Mouse (Mus musculus) G1E (cell line): Measurements from ENCODE around the gene Ptcra. TPM values are rescaled to one million over a fixed set of nuclear protein-coding genes. Genes with fewer than 3 reads are reported as not detected.

Experiments
- ATAC-seq: 2 replicates; pipeline ENCODE4 v1.8.0; 2016; ENCODE audit warnings: mild to moderate bottlenecking; ENCODE audit not compliant: insufficient number of reproducible peaks, poor library complexity, low FRiP score, severe bottlenecking; ENCODE audit errors: extremely low read depth
- DNase-seq: peaks from one replicate; pipeline ENCODE4 v3.0.0; 2012; ENCODE audit warnings: low spot score
- H3K27me3 ChIP-seq: 2 replicates; pipeline ENCODE4 v1.6.1; 2012; ENCODE audit warnings: mild to moderate bottlenecking, low read length, inconsistent platforms; ENCODE audit not compliant: insufficient read depth
- H3K36me3 ChIP-seq: replicated peaks from 2 replicates; pipeline ENCODE3; 2012; ENCODE audit warnings: mild to moderate bottlenecking, inconsistent platforms
- H3K4me1 ChIP-seq: 2 replicates; pipeline ENCODE4 v1.6.1; 2012; ENCODE audit warnings: low read depth, low read length, inconsistent platforms, mixed read lengths; ENCODE audit not compliant: insufficient read depth
- H3K4me3 ChIP-seq: 2 replicates; pipeline ENCODE4 v1.5.1; 2012; ENCODE audit warnings: low read depth, mild to moderate bottlenecking, inconsistent platforms, low read length, moderate library complexity, mixed read lengths
- H3K9me3 ChIP-seq: replicated peaks from 2 replicates; pipeline ENCODE4 v1.6.1; 2012; ENCODE audit warnings: inconsistent platforms
- CTCF ChIP-seq: IDR thresholded peaks from 2 replicates; pipeline ENCODE4 v1.5.1; 2012; ENCODE audit warnings: low read depth, low read length, inconsistent platforms, mixed read lengths
- GATA1 ChIP-seq: IDR thresholded peaks from 2 replicates; pipeline ENCODE4 v1.6.1; 2012; ENCODE audit warnings: borderline replicate concordance, low read length, inconsistent platforms, mixed read lengths
- GATA2 ChIP-seq: IDR thresholded peaks from 2 replicates; pipeline ENCODE4 v1.6.1; 2012; ENCODE audit warnings: low read depth, low read length, inconsistent platforms, borderline replicate concordance
- POLR2AphosphoS5 ChIP-seq: IDR thresholded peaks from 2 replicates; pipeline ENCODE4 v1.6.1; 2012; ENCODE audit warnings: low read depth, low read length, inconsistent platforms; ENCODE audit not compliant: insufficient replicate concordance
- TAL1 ChIP-seq: conservative IDR thresholded peaks from 2 replicates; pipeline ENCODE4 v1.6.1; 2012; ENCODE audit warnings: low read depth, low read length, inconsistent platforms, mixed read lengths
- polyA plus RNA-seq: library from polyadenylated mRNA; stranded (reverse); fragments of >175 nt; gene quantifications from 2 replicates; pipeline ENCODE4 v1.2.3, GENCODE M21; 2012
- total RNA-seq, 2 experiments: library from RNA; stranded (forward) in 1 of 2; stranded (reverse) in 1 of 2; fragments of 200-1000 nt in 1 of 2; fragments of >200 nt in 1 of 2; fragmentation: Nextera tagmentation in 1 of 2; gene quantifications; 2 replicates each; pipeline ENCODE4 v1.2.3; 2014 to 2017

Ptcra gene
- total and polyA plus RNA-seq, 3 experiments: 0.07 to 0.27 TPM; not detected in 1

- H3K4me3 ChIP-seq: no peak overlapping the region
- H3K9me3 ChIP-seq: no peaks in the 10 kb centered on the region
- H3K27me3 ChIP-seq: no peaks in the 10 kb centered on the region
- peaks cover 94% of the 10 kb centered on the region for H3K36me3 ChIP-seq
- DNase-seq (no peak), ATAC-seq (no peak)
- TF ChIP-seq TAL1 (no peak), CTCF (no peak), GATA2 (no peak), POLR2AphosphoS5 (no peak), GATA1 (no peak)
- H3K4me1 ChIP-seq: 0 out of 2 replicates have a peak, but pooled peaks cover 3% of the 10 kb centered on the region
These were observed 42.4 kb downstream of the Ptcra start for GRCm38 (mm10) chr17:46721077-46721476.

GRCm38 (mm10) chr17:46714756-46715481 is 48.6 kb downstream of the Ptcra start:
- Histone ChIP-seq H3K4me3 (no peak overlapping the region), H3K27me3 (no peaks in the 10 kb centered on the region), H3K36me3 (peaks cover 62% of the 10 kb centered on the region), H3K4me1 (peaks cover 39% of the 10 kb centered on the region), H3K9me3 (no peaks in the 10 kb centered on the region)
- ATAC-seq (no peak), DNase-seq (peak; percentile 47)
- TF ChIP-seq GATA1 (no peak), CTCF (peak; percentile 62)

GRCm38 (mm10) chr17:46713849-46714248 is 49.7 kb downstream of the Ptcra start:
- H3K36me3 ChIP-seq: peaks cover 53% of the 10 kb centered on the region
- ATAC-seq (no peak), DNase-seq (no peak)
- H3K4me3 ChIP-seq: no peak overlapping the region
- peaks cover 39% of the 10 kb centered on the region for H3K4me1 ChIP-seq
- H3K9me3 ChIP-seq: 0 out of 2 replicates have a peak, but pooled peaks cover 1% of the 10 kb centered on the region
- no peaks in the 10 kb centered on the region for H3K27me3 ChIP-seq
- TF ChIP-seq CTCF (no peak), POLR2AphosphoS5 (no peak), TAL1 (no peak), GATA2 (no peak)

- Histone ChIP-seq H3K27me3 (no peaks in the 10 kb centered on the region), H3K9me3 (0 out of 2 replicates have a peak, but pooled peaks cover 1% of the 10 kb centered on the region), H3K4me1 (peaks cover 39% of the 10 kb centered on the region), H3K4me3 (peak overlapping the region; percentile 96), H3K36me3 (peaks cover 41% of the 10 kb centered on the region)
- no peak for ATAC-seq
- no peak for DNase-seq
- no peak for TF ChIP-seq GATA2
These were observed 51.1 kb downstream of the Ptcra start for GRCm38 (mm10) chr17:46712442-46712841.

- Histone ChIP-seq H3K27me3 (no peaks in the 10 kb centered on the region), H3K4me1 (peaks cover 39% of the 10 kb centered on the region), H3K9me3 (0 out of 2 replicates have a peak, but pooled peaks cover 1% of the 10 kb centered on the region), H3K4me3 (peak overlapping the region; percentile 96), H3K36me3 (peaks cover 36% of the 10 kb centered on the region)
- ATAC-seq: no peak
- TF ChIP-seq POLR2AphosphoS5: no peak
- DNase-seq: peak; percentile 38
These were observed 51.8 kb downstream of the Ptcra start for GRCm38 (mm10) chr17:46711612-46712271.

GRCm38 (mm10) chr17:46710959-46711597 is 52.4 kb downstream of the Ptcra start, which contains the start of gene Pex6:
Pex6 (plus strand) TSS chr17:46711463.
- TF ChIP-seq GATA1 (no peak), TAL1 (no peak), CTCF (no peak), POLR2AphosphoS5 (no peak), GATA2 (no peak)
- Histone ChIP-seq H3K27me3 (peaks cover 2% of the 10 kb centered on the region; the same call in 1 of the 2 replicates), H3K4me3 (peak within 1 kb of the TSS; percentile 96), H3K4me1 (peaks cover 43% of the 10 kb centered on the region), H3K9me3 (0 out of 2 replicates have a peak, but pooled peaks cover 1% of the 10 kb centered on the region), H3K36me3 (peaks cover 29% of the 10 kb centered on the region)
- ATAC-seq (peak; percentile 86), DNase-seq (peak; percentile 95)
